Mouse (Mus musculus): ENCODE results near the gene Olfr1474.
"Not testable (repeated sequence)": the region's sequence is repeated elsewhere in the genome, so short reads cannot be mapped to it uniquely, and the experiment has no call there.

DNA sequence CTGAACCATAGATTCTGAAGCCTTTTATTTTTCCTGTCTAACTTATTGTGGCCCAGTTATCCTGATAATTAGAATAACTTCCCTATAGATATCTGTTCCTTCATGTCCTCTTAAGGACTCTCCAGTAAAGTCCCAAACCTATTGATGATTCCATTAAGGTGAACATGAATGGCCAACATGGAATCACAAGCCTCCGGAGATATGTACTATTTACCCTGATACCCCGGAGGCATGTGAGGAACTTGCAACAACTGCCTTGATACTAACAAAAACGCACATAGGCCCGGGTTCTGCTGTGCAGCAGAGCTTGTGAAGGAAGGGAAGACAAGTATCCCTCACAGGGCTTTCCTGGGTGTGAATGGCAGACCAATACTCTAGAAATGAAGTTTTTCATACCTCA lies at the start of gene Olfr1474:
- TF ChIP-seq CTCF (IDR thresholded peaks at IDR 0.05; ENCODE audit: insufficient read depth, low read length); POLR2A (IDR thresholded peaks at IDR 0.05; ENCODE audit: borderline replicate concordance, extremely low read depth, low read depth, low read length): not testable (repeated sequence)

All from lung, adult 2 months (tissue).